26 mouse cellular contexts compared by ENCODE assay signal in genomic region chr8:93960909-93961308, GRCm38 (mm10). TPM values are rescaled to one million over a fixed set of nuclear protein-coding genes. Genes with fewer than 3 reads are reported as not detected.
DNase-seq lines count a peak whose midpoint lies in the region; ATAC-seq and TF ChIP-seq lines count a peak whose summit lies in the region.
"Had no signal": no experiment of that assay in that cellular context is flagged by ENCODE, and none has a peak within 500 bp of the region (broad histone marks: within the 10 kb centered on the region; RNA-seq: fewer than 3 reads in every experiment).

No protein-coding gene starts in this region.

- no peaks in the 10 kb centered on the region for H3K9me3 ChIP-seq in intestine, postnatal 0 days (ENCODE audit: control insufficient read depth)
- H3K9me3 ChIP-seq: embryonic facial prominence, embryonic 13.5 days; embryonic facial prominence, embryonic 15.5 days; forebrain, embryonic 10.5 days; forebrain, embryonic 12.5 days; G1E had no signal

- TF ChIP-seq CTCF in left cerebral cortex, adult 2 months (IDR thresholded peaks at IDR 0.05), result no peak
- no peak for TF ChIP-seq CTCF in intestine, postnatal 0 days (IDR thresholded peaks at IDR 0.05; ENCODE audit: low read depth)

- H3K4me2 ChIP-seq in intestine, postnatal 0 days (replicated peaks; ENCODE audit: low read depth), result no peak overlapping the region
- H3K4me2 ChIP-seq: embryonic facial prominence, embryonic 13.5 days; embryonic facial prominence, embryonic 15.5 days; forebrain, embryonic 12.5 days had no signal

- peak; percentile 24; the same call in 1 of the 2 replicates for ATAC-seq in frontal cortex, adult (ENCODE audit: low TSS enrichment)
- ATAC-seq in intestine, postnatal 0 days, result no peak
- ATAC-seq: activated CD4-positive, CD25-positive, alpha-beta regulatory T cell, adult 4 months; forebrain, embryonic 14.5 days; forebrain, embryonic 16.5 days; Patski had no signal

- no peak overlapping the region for H3K9ac ChIP-seq in intestine, postnatal 0 days (ENCODE audit: low read depth, low read length)
- H3K9ac ChIP-seq: embryonic facial prominence, embryonic 13.5 days; embryonic facial prominence, embryonic 15.5 days; forebrain, embryonic 12.5 days had no signal

- H3K27ac ChIP-seq in left cerebral cortex, adult 2 months, result peak overlapping the region; percentile 2; the same call in 1 of the 2 replicates
- no peak overlapping the region for H3K27ac ChIP-seq in intestine, postnatal 0 days (ENCODE audit: low read depth, low read length)
- H3K27ac ChIP-seq: embryonic facial prominence, embryonic 13.5 days; embryonic facial prominence, embryonic 15.5 days; forebrain, embryonic 12.5 days had no signal

- intact Hi-C loops in left cerebral cortex, adult 2 months (cut with DNase I), result no loop called here

- H3K4me1 ChIP-seq in intestine, postnatal 0 days (replicated peaks; ENCODE audit: control insufficient read depth, insufficient read depth, low read length), result no peaks in the 10 kb centered on the region
- H3K4me1 ChIP-seq: embryonic facial prominence, embryonic 13.5 days; embryonic facial prominence, embryonic 15.5 days; forebrain, embryonic 10.5 days; forebrain, embryonic 12.5 days had no signal

- H3K27me3 ChIP-seq in intestine, postnatal 0 days (replicated peaks; ENCODE audit: control insufficient read depth, insufficient read depth, low read length), result no peaks in the 10 kb centered on the region
- H3K27me3 ChIP-seq: embryonic facial prominence, embryonic 13.5 days; embryonic facial prominence, embryonic 15.5 days; forebrain, embryonic 12.5 days; Patski had no signal

- DNase-seq in cerebellum, adult 9-11 months, result peak; percentile 38
- no peak for DNase-seq in cerebellum, postnatal 4 days (ENCODE audit: low spot score in 2 of 2)
- no peak for DNase-seq in frontal cortex, postnatal 36 days (ENCODE audit: low spot score in 2 of 2)
- no peak for DNase-seq in left cerebral cortex, adult 2 months (ENCODE audit: extremely low spot score in 1 of 2, low spot score in 2 of 2)
- no peak for DNase-seq in left cerebral cortex, adult 18-20 months (ENCODE audit: low spot score in 2 of 2)
- DNase-seq in brain, adult 2 months (ENCODE audit: low read depth, low spot score), result peak; percentile 45
- DNase-seq: adrenal gland, adult 8-10 months; adrenal gland, postnatal 14 days; adrenal gland, postnatal 36 days; cerebellum, adult 11 months; cerebellum, adult 18-20 months; cerebellum, adult 8-10 months; cerebellum, postnatal 14 days; embryo, embryonic 11 days had no signal

- 0 out of 2 replicates have a peak, but pooled peaks cover 2% of the 10 kb centered on the region for H3K36me3 ChIP-seq in intestine, postnatal 0 days (ENCODE audit: control insufficient read depth, insufficient read depth)
- H3K36me3 ChIP-seq: embryonic facial prominence, embryonic 15.5 days; G1E had no signal

- no peak overlapping the region for H3K4me3 ChIP-seq in left cerebral cortex, adult 2 months
- no peak overlapping the region for H3K4me3 ChIP-seq in intestine, postnatal 0 days (ENCODE audit: low read depth, low read length)
- H3K4me3 ChIP-seq: embryonic facial prominence, embryonic 13.5 days; embryonic facial prominence, embryonic 15.5 days; erythroblast, embryonic 14.5 days; forebrain, embryonic 10.5 days; forebrain, embryonic 12.5 days had no signal

- WGBS in intestine, postnatal 0 days, result 86% methylated on average over 6 of the region's 6 CpGs

RNA-seq across cellular contexts. Expression of gene Amfr, which starts 51.7 kb away (rescaled TPM):
- 100 to 1,000 TPM; 114 to 118 TPM for total RNA-seq in left cerebral cortex, adult 2 months (2021)
- 100 to 1,000 TPM; 117 to 130 TPM for total RNA-seq in left cerebral cortex, adult 18-20 months (2021)
- polyA plus RNA-seq in intestine, postnatal 0 days (2015; fragmentation: Nextera tagmentation; extraction: Ambion mirVana), result 61.8 and 65.0 TPM in 2 replicates

Comparison
In these comparisons a context has a peak if more than half of its experiments do, and no peak if none do; other contexts are left out.
1. DNase-seq: peak in cerebellum, adult 9-11 months (single experiment) and brain, adult 2 months (single experiment); none in cerebellum, postnatal 4 days (0 of 2), frontal cortex, postnatal 36 days (0 of 2), left cerebral cortex, adult 2 months (0 of 2) and left cerebral cortex, adult 18-20 months (0 of 2).